Mouse (Mus musculus): ENCODE results near the gene Rcor3.

The Rcor3 gene

DNA sequence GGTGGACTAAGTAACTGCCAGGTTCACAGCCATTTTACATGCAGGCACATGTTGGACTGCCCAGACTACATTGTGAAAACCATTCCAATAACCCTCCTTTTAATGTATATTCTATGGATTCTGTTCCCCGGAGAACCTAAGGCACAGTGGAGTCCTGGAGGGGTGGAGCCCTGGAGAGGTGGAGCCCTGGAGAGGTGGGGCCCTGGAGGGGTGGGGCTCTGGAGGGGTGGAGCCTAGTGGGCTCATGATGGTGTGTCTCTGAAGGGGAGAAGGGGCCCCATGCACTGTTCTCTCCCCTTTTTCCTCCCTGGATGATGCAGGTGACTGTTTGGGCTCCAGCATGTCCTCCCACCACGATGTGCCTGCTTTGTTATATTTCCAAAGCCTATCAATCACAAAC is 69.7 kb downstream of the Rcor3 start:
- DNase-seq, result no peak

DNA sequence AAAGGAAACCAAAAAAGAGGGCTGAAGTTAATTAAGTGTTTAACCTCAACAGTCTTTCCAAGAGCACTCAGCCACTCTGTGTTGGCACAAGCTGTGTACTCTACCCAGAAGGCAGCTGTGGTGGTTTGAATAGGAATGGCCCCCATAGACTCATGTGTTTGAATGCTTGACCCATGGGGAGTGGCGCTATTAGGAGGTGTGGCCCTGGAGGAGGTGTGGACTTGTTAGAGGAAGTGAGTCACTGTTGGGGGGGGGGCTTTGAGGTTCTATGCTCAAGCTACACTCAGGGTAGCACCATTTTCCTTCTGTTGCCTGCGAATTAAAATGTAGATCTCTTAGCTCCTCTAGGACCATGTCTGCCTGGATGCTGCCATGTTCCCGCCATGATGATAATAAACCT is 70.9 kb downstream of the Rcor3 start:
- no peak for DNase-seq

DNA sequence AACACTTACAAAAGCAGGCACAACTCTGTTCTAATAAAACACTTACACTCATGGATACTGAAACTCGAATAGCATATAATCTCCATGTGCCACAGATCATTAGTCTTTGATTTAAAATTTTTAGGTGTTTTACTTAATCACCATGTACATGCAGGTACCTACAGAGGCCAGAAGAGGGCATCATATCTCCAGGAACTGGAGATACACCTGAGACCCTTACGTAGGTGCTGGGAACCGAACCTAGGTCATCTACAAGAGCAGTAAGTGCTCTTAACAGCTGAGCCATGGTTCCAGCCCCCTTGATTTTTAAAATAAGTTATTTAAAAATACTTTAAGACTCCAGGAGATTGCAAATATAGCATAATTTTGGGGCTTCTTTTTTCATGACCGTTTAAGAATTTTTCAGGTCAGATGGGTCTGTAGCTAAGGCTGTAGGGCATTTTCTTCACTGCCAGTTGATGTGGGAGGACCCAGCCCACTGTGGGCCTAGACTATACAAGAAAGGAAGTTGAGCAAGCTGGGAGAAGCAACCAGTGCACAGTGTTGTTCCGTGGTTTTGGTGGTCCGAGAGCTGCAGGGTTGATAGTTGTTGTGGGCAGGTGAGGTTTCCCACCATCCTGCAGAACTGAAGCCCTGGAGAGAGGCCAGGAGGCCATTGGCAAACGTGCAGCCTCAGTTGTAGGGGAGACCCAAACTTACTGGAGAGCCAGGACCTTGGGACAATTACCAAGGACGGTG is 74.5 kb downstream of the Rcor3 start:
- no peak for DNase-seq

DNA sequence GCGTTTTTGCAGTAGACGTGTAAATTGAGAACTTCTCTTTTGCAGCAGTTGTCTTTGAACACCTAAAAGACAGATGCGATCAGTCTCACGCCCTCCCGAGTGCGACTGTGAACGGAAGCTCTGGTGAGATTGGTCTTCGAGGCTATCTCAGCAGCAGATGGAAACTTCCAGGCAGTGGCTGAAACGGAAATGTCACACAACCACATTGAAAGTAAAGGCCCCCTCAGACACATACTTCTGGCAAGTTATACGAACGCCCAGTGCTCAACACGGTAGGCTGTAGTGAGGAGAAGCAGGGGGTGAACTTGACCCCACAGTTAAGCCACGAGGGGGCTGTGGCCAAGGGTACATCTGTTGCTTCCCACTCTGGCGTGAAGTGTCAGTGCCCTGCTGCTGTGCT is 75.2 kb downstream of the Rcor3 start:
- DNase-seq, result no peak

DNA sequence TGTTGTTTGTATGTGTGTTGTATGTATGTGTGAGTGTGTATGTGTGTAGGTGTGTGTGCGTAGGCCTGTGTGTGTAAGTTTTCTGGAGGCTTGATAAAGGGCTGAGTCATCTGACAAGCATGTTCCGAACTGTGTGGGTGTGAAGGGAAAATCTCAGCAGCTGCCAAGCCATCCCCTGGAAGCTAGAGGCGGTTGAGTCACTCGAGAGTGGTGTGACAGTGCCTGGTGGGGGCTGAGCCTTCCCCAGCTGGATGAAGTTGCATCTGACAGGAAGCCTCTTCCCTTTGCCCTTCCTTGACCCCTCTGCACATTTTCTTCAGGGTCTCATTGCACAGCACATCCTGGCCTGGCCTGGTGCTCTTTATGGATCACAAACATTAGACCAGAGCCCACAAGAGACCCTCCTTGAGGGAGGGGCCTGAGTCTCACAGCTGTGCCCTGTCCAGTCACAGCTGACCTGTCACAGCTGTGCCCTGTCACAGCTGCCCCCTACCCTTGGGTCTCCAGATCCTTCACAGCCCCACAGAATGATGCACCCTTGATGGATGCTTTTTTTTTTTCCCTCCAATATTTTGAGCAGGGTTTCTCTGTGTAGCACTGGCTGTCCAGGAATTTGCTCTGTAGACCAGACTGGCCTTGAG is 76.1 kb downstream of the Rcor3 start:
- peak; percentile 63 to 78 for DNase-seq

DNA sequence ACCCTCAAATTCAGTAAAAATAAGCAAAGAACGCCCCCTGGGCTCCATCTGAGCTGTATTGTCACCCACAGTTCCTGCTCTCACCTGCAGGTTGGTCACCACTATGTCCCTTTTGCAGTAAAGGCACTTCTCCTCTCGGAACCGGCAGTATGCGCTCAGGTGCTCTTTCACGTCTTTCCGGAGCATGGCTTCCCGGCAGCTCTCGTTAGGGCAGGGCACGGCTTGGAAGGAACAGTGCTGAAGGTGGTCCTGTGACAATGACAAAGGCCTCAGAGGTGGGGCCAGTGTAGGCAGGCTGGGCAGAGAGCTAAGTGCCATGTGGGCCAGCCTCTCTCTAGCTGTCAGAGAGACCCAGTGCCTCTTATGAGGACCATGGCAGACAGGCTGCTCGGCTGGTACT is 79.0 kb downstream of the Rcor3 start:
- DNase-seq, result no peak

DNA sequence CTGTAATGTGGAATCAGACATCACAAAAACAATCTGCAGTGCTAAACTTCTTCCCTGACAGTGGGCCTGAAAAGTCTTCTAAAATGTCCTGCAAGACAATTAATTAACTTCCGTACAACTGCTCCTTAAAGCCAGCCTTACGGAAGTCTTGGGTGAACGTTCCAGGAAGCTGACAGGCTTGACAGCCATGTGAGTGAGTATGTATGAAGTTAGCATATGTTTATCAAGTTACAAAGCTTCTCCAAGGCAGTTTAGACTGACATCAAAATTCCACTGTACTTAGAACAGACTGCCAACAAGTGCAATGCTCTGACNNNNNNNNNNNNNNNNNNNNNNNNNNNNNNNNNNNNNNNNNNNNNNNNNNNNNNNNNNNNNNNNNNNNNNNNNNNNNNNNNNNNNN is 84.1 kb downstream of the Rcor3 start:
- no peak for DNase-seq

DNA sequence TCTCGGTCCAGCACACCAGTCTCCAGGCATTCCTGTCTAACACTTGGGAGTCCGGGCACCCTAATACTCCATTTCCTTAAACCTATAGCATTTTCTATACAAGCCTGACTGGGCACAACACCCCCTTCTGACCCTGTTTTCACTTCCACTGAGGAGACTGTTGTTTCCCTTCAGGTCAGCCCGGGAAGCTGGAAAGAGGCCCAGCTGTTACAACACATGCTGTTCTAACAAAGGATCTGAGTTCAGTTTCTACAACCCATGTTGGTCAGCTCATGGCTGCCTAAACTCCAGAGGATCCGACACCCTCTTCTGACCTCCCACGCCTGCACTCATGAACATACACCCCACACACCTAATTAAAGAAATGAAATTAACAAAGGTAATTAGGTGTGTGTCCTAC is 84.9 kb downstream of the Rcor3 start:
- no peak for DNase-seq

DNA sequence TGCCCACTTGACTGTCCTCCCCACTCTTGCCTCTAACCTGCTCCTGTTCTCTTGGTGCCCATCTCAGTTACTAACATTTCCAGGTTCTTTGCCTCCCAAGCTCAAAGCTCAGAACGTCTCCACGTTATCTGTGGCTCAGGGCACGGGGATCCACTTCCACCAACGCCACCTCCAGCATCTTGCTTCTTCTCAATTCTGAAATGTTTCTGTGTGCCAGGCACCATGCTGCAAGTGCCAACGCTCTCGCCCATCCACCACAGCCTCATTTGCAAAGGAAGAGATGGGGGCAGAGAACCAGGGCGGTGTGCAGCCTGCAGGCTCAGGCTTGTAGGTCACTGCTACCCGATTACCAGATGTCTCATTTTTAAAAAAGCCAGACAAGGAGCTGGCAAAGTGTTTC is 85.4 kb downstream of the Rcor3 start:
- no peak for DNase-seq
